Comparison of ENCODE assay signal across 8 mouse cellular contexts in genomic region chr10:96616709-96617116, GRCm38 (mm10). TPM values are rescaled to one million over a fixed set of nuclear protein-coding genes. Genes with fewer than 3 reads are reported as not detected.
DNase-seq lines count a peak whose midpoint lies in the region; ATAC-seq and TF ChIP-seq lines count a peak whose summit lies in the region.

Gene Btg1, plus strand, starts transcription at chr10:96617006.

- ATAC-seq in common myeloid progenitor, adult 5-6 weeks (replicated peaks; ENCODE audit: low read depth, poor library complexity, severe bottlenecking): peak; percentile 76
- ATAC-seq in hindbrain, postnatal 0 days: peak; percentile 99
- peak; percentile 59 for ATAC-seq in megakaryocyte, adult 5-6 weeks (ENCODE audit: poor library complexity, severe bottlenecking)

- H3K4me1 ChIP-seq in hindbrain, postnatal 0 days (ENCODE audit: insufficient read depth, low read length): no peaks in the 10 kb centered on the region

- no peaks in the 10 kb centered on the region for H3K27me3 ChIP-seq in hindbrain, postnatal 0 days (ENCODE audit: insufficient read depth, low read length)

- H3K4me3 ChIP-seq in gastrocnemius, adult 2 months: peak within 1 kb of the TSS; percentile 99
- peak within 1 kb of the TSS; percentile 98 for H3K4me3 ChIP-seq in hindbrain, postnatal 0 days (ENCODE audit: low read length)
- peak within 1 kb of the TSS; percentile 63 for H3K4me3 ChIP-seq in left cerebral cortex, adult 2 months

- WGBS in hindbrain, postnatal 0 days: under 1% methylated on average over 34 of the region's 37 CpGs

- H3K9me3 ChIP-seq in hindbrain, postnatal 0 days (ENCODE audit: low read length): no peaks in the 10 kb centered on the region

- no peaks in the 10 kb centered on the region for H3K36me3 ChIP-seq in hindbrain, postnatal 0 days (ENCODE audit: insufficient read depth, low read length)

- H3K27ac ChIP-seq in gastrocnemius, adult 2 months: peak within 1 kb of the TSS; percentile 97
- peak within 1 kb of the TSS; percentile 94 for H3K27ac ChIP-seq in hindbrain, postnatal 0 days
- peak within 1 kb of the TSS; percentile 96 for H3K27ac ChIP-seq in left cerebral cortex, adult 2 months

- H3K9ac ChIP-seq in hindbrain, postnatal 0 days (replicated peaks; ENCODE audit: low read length): peak within 1 kb of the TSS; percentile 98

- TF ChIP-seq CTCF in gastrocnemius, adult 2 months (IDR thresholded peaks at IDR 0.05): peak; percentile 44
- peak; percentile 62 for TF ChIP-seq CTCF in hindbrain, postnatal 0 days (IDR thresholded peaks at IDR 0.05; ENCODE audit: low read depth)
- peak; percentile 52 for TF ChIP-seq CTCF in left cerebral cortex, adult 2 months (IDR thresholded peaks at IDR 0.05)

- DNase-seq in ZHBTc4 (ENCODE audit: low read depth, low spot score): peak; percentile 99
- DNase-seq in gastrocnemius, adult 2 months: peak; percentile 100
- DNase-seq in hindbrain, postnatal 0 days (ENCODE audit: low spot score): peak; percentile 99
- peak; percentile 99 to 100 for DNase-seq in left cerebral cortex, adult 2 months (ENCODE audit: extremely low spot score in 1 of 2, low spot score in 2 of 2)
- DNase-seq in right cerebral cortex, adult 2 months (ENCODE audit: low spot score in 2 of 2): peak; percentile 98 to 99
- peak; percentile 99 for DNase-seq in urinary bladder, postnatal 14 days (ENCODE audit: low spot score)

- H3K4me2 ChIP-seq in hindbrain, postnatal 0 days (ENCODE audit: low read depth, low read length): peak within 1 kb of the TSS; percentile 71

- intact Hi-C loops in gastrocnemius, adult 2 months (cut with DNase I): loop anchor here (2.0 to 10.0 kb wide), 2 partner anchors 318 to 696 kb away; no protein-coding TSS in a partner anchor
- intact Hi-C loops in left cerebral cortex, adult 2 months (cut with DNase I): loop anchor here (1.0 to 10.0 kb wide), 7 partner anchors 284 to 697 kb away; no protein-coding TSS in a partner anchor

RNA-seq across cellular contexts. Expression of gene Btg1, which starts in this region (rescaled TPM):
- 41.2 and 44.4 TPM in 2 replicates for total RNA-seq in common myeloid progenitor, adult 5-6 weeks (2017)
- 10 to 100 TPM; 12.8 to 15.0 TPM for total RNA-seq in gastrocnemius, adult 2 months (2021)
- total RNA-seq in hindbrain, postnatal 0 days (2014; rRNA removed): 18.7 and 18.9 TPM in 2 replicates
- polyA plus RNA-seq in hindbrain, postnatal 0 days (2015; fragmentation: Nextera tagmentation; extraction: Ambion mirVana): 28.6 and 29.7 TPM in 2 replicates
- total RNA-seq in left cerebral cortex, adult 2 months (2021): 10 to 100 TPM; 35.2 to 36.4 TPM
- total RNA-seq in megakaryocyte, adult 5-6 weeks (2015): 146 and 153 TPM in 2 replicates
- 157 and 197 TPM in 2 replicates for total RNA-seq in megakaryocyte, adult 5-6 weeks (2017)

Comparison
In these comparisons a context has a peak if more than half of its experiments do, and no peak if none do; other contexts are left out.
1. Peak in every context shown above with its lines: DNase-seq, ATAC-seq, H3K4me3 ChIP-seq and H3K27ac ChIP-seq.